Mouse (Mus musculus): ENCODE data around the gene Cbarp. TPM values are rescaled to one million over a fixed set of nuclear protein-coding genes. Genes with fewer than 3 reads are reported as not detected.

The Cbarp gene
- total RNA-seq, 2 experiments from 2014 or later, result 3.0 to 3.3 TPM

Other genes with a start within 250 kb of the Cbarp start
- gene Cfd, start 250.0 kb downstream of the Cbarp start, total RNA-seq (2021), result 10 to 100 TPM; 14.2 to 77.3 TPM
- gene Med16, start 231.9 kb downstream of the Cbarp start, total RNA-seq (2021), result 10 to 100 TPM; 48.3 to 51.5 TPM
- gene Gm26602, start 230.0 kb downstream of the Cbarp start, total RNA-seq (2021), result not detected
- gene Kiss1r, start 223.9 kb downstream of the Cbarp start, total RNA-seq (2021), result under 1 TPM; 0.41 to 0.43 TPM
- 10 to 100 TPM; 81.8 to 93.4 TPM for gene R3hdm4, start 219.6 kb downstream of the Cbarp start, total RNA-seq (2021)
- gene Arid3a, start 213.8 kb downstream of the Cbarp start, total RNA-seq (2021), result 1 to 10 TPM; 2.2 to 2.6 TPM
- gene Wdr18, start 180.7 kb downstream of the Cbarp start, total RNA-seq (2021), result 10 to 100 TPM; 21.7 to 24.0 TPM
- under 1 TPM; 0.10 to 0.19 TPM for gene Grin3b, start 170.1 kb downstream of the Cbarp start, total RNA-seq (2021)
- gene Tmem259, start 156.5 kb downstream of the Cbarp start, total RNA-seq (2021), result 100 to 1,000 TPM; 124 to 125 TPM
- gene Cnn2, start 152.3 kb downstream of the Cbarp start, total RNA-seq (2021), result 10 to 100 TPM; 36.2 to 45.9 TPM
- 1 to 10 TPM; 7.0 to 8.5 TPM for gene Abca7, start 144.3 kb downstream of the Cbarp start, total RNA-seq (2021)
- 10 to 100 TPM in 1 of 2 experiments, 1 to 10 TPM in 1; 4.9 to 11.3 TPM for gene Arhgap45, start 124.2 kb downstream of the Cbarp start, total RNA-seq (2021)
- gene Polr2e, start 101.0 kb downstream of the Cbarp start, total RNA-seq (2021), result 10 to 100 TPM; 68.6 to 73.5 TPM
- gene Gpx4, start 93.7 kb downstream of the Cbarp start, total RNA-seq (2021), result 100 to 1,000 TPM; 636 to 681 TPM
- gene Sbno2, start 35.3 kb downstream of the Cbarp start, total RNA-seq (2021), result 10 to 100 TPM; 13.5 to 14.0 TPM
- 100 to 1,000 TPM; 105 to 118 TPM for gene Stk11, start 25.0 kb downstream of the Cbarp start, total RNA-seq (2021)
- 1,000 to 10,000 TPM; 1,168 to 1,183 TPM for gene Atp5d, start 2.2 kb downstream of the Cbarp start, total RNA-seq (2021)
- gene Midn, start 7.4 kb upstream of the Cbarp start, total RNA-seq (2021), result 100 to 1,000 TPM; 158 to 178 TPM
- 10 to 100 TPM; 40.4 to 64.3 TPM for gene Cirbp, start 25.1 kb upstream of the Cbarp start, total RNA-seq (2021)
- 1 to 10 TPM; 3.8 to 4.7 TPM for gene 1600002K03Rik, start 32.1 kb upstream of the Cbarp start, total RNA-seq (2021)
- gene Efna2, start 38.6 kb upstream of the Cbarp start, total RNA-seq (2021), result 1 to 10 TPM; 1.1 to 1.4 TPM
- gene Mum1, start 85.6 kb upstream of the Cbarp start, total RNA-seq (2021), result 10 to 100 TPM; 17.0 to 21.0 TPM
- gene Ndufs7, start 108.3 kb upstream of the Cbarp start, total RNA-seq (2021), result 100 to 1,000 TPM; 728 to 743 TPM
- 10 to 100 TPM; 11.6 to 14.5 TPM for gene Gamt, start 120.2 kb upstream of the Cbarp start, total RNA-seq (2021)
- gene Dazap1, start 120.7 kb upstream of the Cbarp start, total RNA-seq (2021), result 10 to 100 TPM; 68.2 to 76.3 TPM
- gene Rps15, start 151.6 kb upstream of the Cbarp start, total RNA-seq (2021), result 100 to 1,000 TPM; 652 to 716 TPM
- gene Apc2, start 155.1 kb upstream of the Cbarp start, total RNA-seq (2021), result 1 to 10 TPM; 2.3 to 3.6 TPM
- 10 to 100 TPM; 13.3 to 15.0 TPM for gene 2310011J03Rik, start 179.7 kb upstream of the Cbarp start, total RNA-seq (2021)
- gene Pcsk4, start 188.7 kb upstream of the Cbarp start, total RNA-seq (2021), result 1 to 10 TPM; 1.0 to 1.7 TPM
- 1 to 10 TPM; 2.0 to 2.6 TPM for gene Reep6, start 189.1 kb upstream of the Cbarp start, total RNA-seq (2021)
- 10 to 100 TPM; 43.8 to 44.5 TPM for gene Adamtsl5, start 207.6 kb upstream of the Cbarp start, total RNA-seq (2021)
- gene Plk5, start 215.6 kb upstream of the Cbarp start, total RNA-seq (2021), result under 1 TPM; 0.12 to 0.22 TPM
- gene Mex3d, start 246.8 kb upstream of the Cbarp start, total RNA-seq (2021), result 10 to 100 TPM; 11.8 to 12.2 TPM